Mouse (Mus musculus): ENCODE results near the gene Crebl2. TPM values are rescaled to one million over a fixed set of nuclear protein-coding genes. Genes with fewer than 3 reads are reported as not detected.

Crebl2 gene
- polyA plus RNA-seq, 1 experiment from 2014 or later = 3.5 TPM

- Histone ChIP-seq H3K9me3 (ENCODE audit: control insufficient read depth, low read depth, low read length) (no peaks in the 10 kb centered on the region), H3K27me3 (ENCODE audit: control insufficient read depth, insufficient read depth, low read length) (no peaks in the 10 kb centered on the region), H3K4me2 (replicated peaks; ENCODE audit: low read depth, low read length) (no peak overlapping the region), H3K9ac (replicated peaks; ENCODE audit: low read depth, low read length) (no peak overlapping the region), H3K36me3 (ENCODE audit: control insufficient read depth, insufficient read depth, low read length) (no peaks in the 10 kb centered on the region), H3K4me1 (ENCODE audit: control insufficient read depth, insufficient read depth, low read length) (no peaks in the 10 kb centered on the region), H3K4me3 (ENCODE audit: low read depth, low read length) (no peak overlapping the region), H3K27ac (ENCODE audit: low read length) (no peak overlapping the region)
- WGBS = 90% methylated on average over 12 of the region's 12 CpGs
- no peak for ATAC-seq (ENCODE audit: insufficient number of reproducible peaks, insufficient read depth, low FRiP score, low read depth)
These were observed 40.3 kb downstream of the Crebl2 start for GRCm38 (mm10) chr6:134870209-134870742.

DNA sequence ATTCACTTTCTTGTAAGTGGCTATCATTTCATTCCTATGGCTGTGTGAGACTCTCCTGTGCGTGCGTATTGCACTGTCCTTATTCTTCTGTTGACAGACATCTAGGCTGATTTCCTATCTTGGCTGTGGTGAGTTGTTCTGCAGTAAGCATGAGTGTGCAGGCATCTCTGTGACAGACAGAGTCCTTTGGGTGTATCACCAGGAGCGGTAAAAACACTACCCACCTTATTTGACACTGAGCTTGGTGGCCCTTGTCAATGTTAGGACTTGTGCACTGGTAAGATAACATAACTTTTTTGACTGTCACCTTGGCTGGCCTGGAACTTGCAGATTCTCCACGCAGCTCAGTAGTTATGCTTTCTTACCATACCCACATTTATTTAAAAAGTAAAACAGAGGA, 40.9 kb downstream of the Crebl2 start:
- H3K4me1 ChIP-seq (ENCODE audit: control insufficient read depth, insufficient read depth, low read length) = no peaks in the 10 kb centered on the region
- ATAC-seq (ENCODE audit: insufficient number of reproducible peaks, insufficient read depth, low FRiP score, low read depth) = no peak
- H3K4me2 ChIP-seq (replicated peaks; ENCODE audit: low read depth, low read length) = no peak overlapping the region
- H3K9ac ChIP-seq (replicated peaks; ENCODE audit: low read depth, low read length) = no peak overlapping the region
- no peaks in the 10 kb centered on the region for H3K36me3 ChIP-seq (ENCODE audit: control insufficient read depth, insufficient read depth, low read length)
- no peaks in the 10 kb centered on the region for H3K27me3 ChIP-seq (ENCODE audit: control insufficient read depth, insufficient read depth, low read length)
- no peak overlapping the region for H3K27ac ChIP-seq (ENCODE audit: low read length)
- no peaks in the 10 kb centered on the region for H3K9me3 ChIP-seq (ENCODE audit: control insufficient read depth, low read depth, low read length)
- no peak overlapping the region for H3K4me3 ChIP-seq (ENCODE audit: low read depth, low read length)
- 97% methylated on average over 4 of the region's 4 CpGs for WGBS

- WGBS = 84% methylated on average over 2 of the region's 2 CpGs
- H3K4me1 ChIP-seq (ENCODE audit: control insufficient read depth, insufficient read depth, low read length) = no peaks in the 10 kb centered on the region
- no peak overlapping the region for H3K4me2 ChIP-seq (replicated peaks; ENCODE audit: low read depth, low read length)
- no peaks in the 10 kb centered on the region for H3K9me3 ChIP-seq (ENCODE audit: control insufficient read depth, low read depth, low read length)
- H3K27ac ChIP-seq (ENCODE audit: low read length) = no peak overlapping the region
- H3K27me3 ChIP-seq (ENCODE audit: control insufficient read depth, insufficient read depth, low read length) = no peaks in the 10 kb centered on the region
- no peaks in the 10 kb centered on the region for H3K36me3 ChIP-seq (ENCODE audit: control insufficient read depth, insufficient read depth, low read length)
- H3K9ac ChIP-seq (replicated peaks; ENCODE audit: low read depth, low read length) = no peak overlapping the region
- no peak overlapping the region for H3K4me3 ChIP-seq (ENCODE audit: low read depth, low read length)
- no peak for ATAC-seq (ENCODE audit: insufficient number of reproducible peaks, insufficient read depth, low FRiP score, low read depth)
These were observed 42.3 kb downstream of the Crebl2 start for GRCm38 (mm10) chr6:134872236-134872635.

DNA sequence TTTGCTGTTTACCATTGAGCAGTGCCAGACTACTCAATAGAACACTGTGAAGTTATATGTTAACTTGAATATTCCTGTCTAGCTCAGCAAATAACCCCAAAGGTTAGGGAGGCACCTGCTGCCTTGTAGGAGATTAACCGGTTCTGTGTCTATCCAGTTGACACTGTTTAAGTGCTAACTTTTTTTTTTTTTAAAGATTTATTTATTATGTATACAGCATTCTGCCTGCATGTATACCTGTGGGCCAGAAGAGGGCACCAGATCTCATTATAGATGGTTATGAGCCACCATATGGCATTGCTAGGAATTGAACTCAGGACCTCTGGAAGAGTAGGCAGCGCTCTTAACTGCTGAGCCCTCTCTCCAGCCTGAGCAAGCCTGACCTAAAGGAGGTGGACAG, 43.1 kb downstream of the Crebl2 start:
- no peak for ATAC-seq (ENCODE audit: insufficient number of reproducible peaks, insufficient read depth, low FRiP score, low read depth)
- 75% methylated on average over 2 of the region's 2 CpGs for WGBS
- no peaks in the 10 kb centered on the region for H3K27me3 ChIP-seq (ENCODE audit: control insufficient read depth, insufficient read depth, low read length)

GRCm38 (mm10) chr6:134876795-134877194, 46.8 kb downstream of the Crebl2 start:
- no peak overlapping the region for H3K4me2 ChIP-seq (replicated peaks; ENCODE audit: low read depth, low read length)
- no peaks in the 10 kb centered on the region for H3K36me3 ChIP-seq (ENCODE audit: control insufficient read depth, insufficient read depth, low read length)
- no peak for ATAC-seq (ENCODE audit: insufficient number of reproducible peaks, insufficient read depth, low FRiP score, low read depth)
- H3K9me3 ChIP-seq (ENCODE audit: control insufficient read depth, low read depth, low read length) = no peaks in the 10 kb centered on the region
- no peak overlapping the region for H3K27ac ChIP-seq (ENCODE audit: low read length)
- 77% methylated on average over 6 of the region's 6 CpGs for WGBS
- H3K4me3 ChIP-seq (ENCODE audit: low read depth, low read length) = no peak overlapping the region
- no peaks in the 10 kb centered on the region for H3K27me3 ChIP-seq (ENCODE audit: control insufficient read depth, insufficient read depth, low read length)
- H3K4me1 ChIP-seq (ENCODE audit: control insufficient read depth, insufficient read depth, low read length) = no peaks in the 10 kb centered on the region
- no peak overlapping the region for H3K9ac ChIP-seq (replicated peaks; ENCODE audit: low read depth, low read length)

More for the DNA sequence above, 43.1 kb downstream of the Crebl2 start:
- H3K4me3 ChIP-seq (ENCODE audit: low read depth, low read length) = no peak overlapping the region
- H3K4me2 ChIP-seq (replicated peaks; ENCODE audit: low read depth, low read length) = no peak overlapping the region
- no peak overlapping the region for H3K9ac ChIP-seq (replicated peaks; ENCODE audit: low read depth, low read length)
- no peaks in the 10 kb centered on the region for H3K9me3 ChIP-seq (ENCODE audit: control insufficient read depth, low read depth, low read length)
- no peaks in the 10 kb centered on the region for H3K36me3 ChIP-seq (ENCODE audit: control insufficient read depth, insufficient read depth, low read length)
- H3K27ac ChIP-seq (ENCODE audit: low read length) = no peak overlapping the region
- no peaks in the 10 kb centered on the region for H3K4me1 ChIP-seq (ENCODE audit: control insufficient read depth, insufficient read depth, low read length)

GRCm38 (mm10) chr6:134877276-134877675, 47.3 kb downstream of the Crebl2 start:
- H3K27ac ChIP-seq (ENCODE audit: low read length) = no peak overlapping the region
- no peak for ATAC-seq (ENCODE audit: insufficient number of reproducible peaks, insufficient read depth, low FRiP score, low read depth)
- H3K9ac ChIP-seq (replicated peaks; ENCODE audit: low read depth, low read length) = no peak overlapping the region
- no peaks in the 10 kb centered on the region for H3K36me3 ChIP-seq (ENCODE audit: control insufficient read depth, insufficient read depth, low read length)
- no peaks in the 10 kb centered on the region for H3K27me3 ChIP-seq (ENCODE audit: control insufficient read depth, insufficient read depth, low read length)
- WGBS = 94% methylated on average over 4 of the region's 4 CpGs
- H3K9me3 ChIP-seq (ENCODE audit: control insufficient read depth, low read depth, low read length) = no peaks in the 10 kb centered on the region
- H3K4me3 ChIP-seq (ENCODE audit: low read depth, low read length) = no peak overlapping the region
- no peaks in the 10 kb centered on the region for H3K4me1 ChIP-seq (ENCODE audit: control insufficient read depth, insufficient read depth, low read length)
- H3K4me2 ChIP-seq (replicated peaks; ENCODE audit: low read depth, low read length) = no peak overlapping the region

GRCm38 (mm10) chr6:134877892-134878291, 47.9 kb downstream of the Crebl2 start:
- no peaks in the 10 kb centered on the region for H3K9me3 ChIP-seq (ENCODE audit: control insufficient read depth, low read depth, low read length)
- H3K4me1 ChIP-seq (ENCODE audit: control insufficient read depth, insufficient read depth, low read length) = no peaks in the 10 kb centered on the region
- ATAC-seq (ENCODE audit: insufficient number of reproducible peaks, insufficient read depth, low FRiP score, low read depth) = no peak
- H3K4me2 ChIP-seq (replicated peaks; ENCODE audit: low read depth, low read length) = no peak overlapping the region
- WGBS = 71% methylated on average over 1 of the region's 1 CpGs
- no peak overlapping the region for H3K9ac ChIP-seq (replicated peaks; ENCODE audit: low read depth, low read length)
- H3K4me3 ChIP-seq (ENCODE audit: low read depth, low read length) = no peak overlapping the region
- no peaks in the 10 kb centered on the region for H3K27me3 ChIP-seq (ENCODE audit: control insufficient read depth, insufficient read depth, low read length)
- no peaks in the 10 kb centered on the region for H3K36me3 ChIP-seq (ENCODE audit: control insufficient read depth, insufficient read depth, low read length)
- H3K27ac ChIP-seq (ENCODE audit: low read length) = no peak overlapping the region

DNA sequence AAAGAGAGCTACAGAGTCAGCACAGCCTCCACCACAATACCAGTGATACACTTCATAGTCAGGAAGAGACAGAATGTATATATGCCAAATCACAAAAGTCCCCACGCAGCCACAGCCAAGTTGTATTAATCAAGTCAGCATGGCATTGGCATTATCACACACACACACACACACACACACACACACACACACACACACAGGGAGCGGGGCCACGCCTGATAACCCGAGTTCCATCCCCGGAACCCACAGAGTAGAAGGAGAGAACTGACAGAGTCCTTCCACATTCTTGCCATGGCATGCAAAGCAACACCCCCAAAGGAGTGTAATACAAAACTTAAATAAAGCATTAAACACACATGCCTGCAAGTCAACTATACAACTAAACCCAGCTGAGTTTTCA, 49.6 kb downstream of the Crebl2 start:
- Histone ChIP-seq H3K27me3 (ENCODE audit: control insufficient read depth, insufficient read depth, low read length) (no peaks in the 10 kb centered on the region), H3K9ac (replicated peaks; ENCODE audit: low read depth, low read length) (no peak overlapping the region), H3K27ac (ENCODE audit: low read length) (no peak overlapping the region), H3K36me3 (ENCODE audit: control insufficient read depth, insufficient read depth, low read length) (no peaks in the 10 kb centered on the region), H3K4me1 (ENCODE audit: control insufficient read depth, insufficient read depth, low read length) (no peaks in the 10 kb centered on the region), H3K4me3 (ENCODE audit: low read depth, low read length) (no peak overlapping the region), H3K9me3 (ENCODE audit: control insufficient read depth, low read depth, low read length) (no peaks in the 10 kb centered on the region), H3K4me2 (replicated peaks; ENCODE audit: low read depth, low read length) (no peak overlapping the region)
- WGBS = 78% methylated on average over 5 of the region's 5 CpGs
- ATAC-seq (ENCODE audit: insufficient number of reproducible peaks, insufficient read depth, low FRiP score, low read depth) = no peak

- Histone ChIP-seq H3K4me1 (ENCODE audit: control insufficient read depth, insufficient read depth, low read length) (no peaks in the 10 kb centered on the region), H3K27ac (ENCODE audit: low read length) (no peak overlapping the region), H3K9me3 (ENCODE audit: control insufficient read depth, low read depth, low read length) (no peaks in the 10 kb centered on the region), H3K4me3 (ENCODE audit: low read depth, low read length) (no peak overlapping the region), H3K27me3 (ENCODE audit: control insufficient read depth, insufficient read depth, low read length) (no peaks in the 10 kb centered on the region), H3K4me2 (replicated peaks; ENCODE audit: low read depth, low read length) (no peak overlapping the region), H3K9ac (replicated peaks; ENCODE audit: low read depth, low read length) (no peak overlapping the region), H3K36me3 (ENCODE audit: control insufficient read depth, insufficient read depth, low read length) (no peaks in the 10 kb centered on the region)
- 80% methylated on average over 2 of the region's 2 CpGs for WGBS
- ATAC-seq (ENCODE audit: insufficient number of reproducible peaks, insufficient read depth, low FRiP score, low read depth) = no peak
These were observed 50.1 kb downstream of the Crebl2 start for GRCm38 (mm10) chr6:134880046-134880445.

All from stomach, embryonic 14.5 days (tissue).